Mouse (Mus musculus): ENCODE measurements at regions not wholly inside any gene's neighbourhood (a gene's known extent, or its start where the extent isn't known, plus 50 kb on each side); places are given as distances from the start of the nearest gene placed in this dataset.

- no peak overlapping the region for H3K9ac ChIP-seq (ENCODE audit: low read length)
- no peak for ATAC-seq (ENCODE audit: low read depth)
Measured at GRCm38 (mm10) chr9:72166084-72166483, 54.4 kb upstream of the Tcf12 start.

GRCm38 (mm10) chr9:72166611-72167010 lies 54.9 kb upstream of the Tcf12 start:
- Histone ChIP-seq H3K4me3 (ENCODE audit: low read length) (no peak overlapping the region), H3K9ac (ENCODE audit: low read length) (no peak overlapping the region), H3K36me3 (ENCODE audit: control insufficient read depth, insufficient read depth, low read length) (no peaks in the 10 kb centered on the region), H3K9me3 (ENCODE audit: control insufficient read depth, low read length) (no peaks in the 10 kb centered on the region), H3K27me3 (ENCODE audit: control insufficient read depth, insufficient read depth, low read depth, low read length) (no peaks in the 10 kb centered on the region), H3K4me2 (ENCODE audit: low read depth, low read length) (no peak overlapping the region), H3K27ac (ENCODE audit: low read length) (no peak overlapping the region), H3K4me1 (replicated peaks; ENCODE audit: control insufficient read depth, insufficient read depth, low read length) (peaks cover 13% of the 10 kb centered on the region)
- ATAC-seq (ENCODE audit: low read depth) = no peak
- 62% methylated on average over 5 of the region's 5 CpGs for WGBS

More at GRCm38 (mm10) chr9:72166084-72166483, 54.4 kb upstream of the Tcf12 start:
- H3K27ac ChIP-seq (ENCODE audit: low read length) = no peak overlapping the region
- H3K9me3 ChIP-seq (ENCODE audit: control insufficient read depth, low read length) = no peaks in the 10 kb centered on the region
- H3K27me3 ChIP-seq (ENCODE audit: control insufficient read depth, insufficient read depth, low read depth, low read length) = no peaks in the 10 kb centered on the region
- H3K4me3 ChIP-seq (ENCODE audit: low read length) = no peak overlapping the region
- H3K4me1 ChIP-seq (replicated peaks; ENCODE audit: control insufficient read depth, insufficient read depth, low read length) = peaks cover 13% of the 10 kb centered on the region
- 73% methylated on average over 5 of the region's 5 CpGs for WGBS
- H3K36me3 ChIP-seq (ENCODE audit: control insufficient read depth, insufficient read depth, low read length) = no peaks in the 10 kb centered on the region
- no peak overlapping the region for H3K4me2 ChIP-seq (ENCODE audit: low read depth, low read length)

GRCm38 (mm10) chr9:72169231-72169630 lies 57.6 kb upstream of the Tcf12 start:
- peaks cover 13% of the 10 kb centered on the region for H3K4me1 ChIP-seq (replicated peaks; ENCODE audit: control insufficient read depth, insufficient read depth, low read length)
- peak overlapping the region; percentile 47 for H3K4me3 ChIP-seq (ENCODE audit: low read length)
- no peaks in the 10 kb centered on the region for H3K27me3 ChIP-seq (ENCODE audit: control insufficient read depth, insufficient read depth, low read depth, low read length)
- H3K27ac ChIP-seq (ENCODE audit: low read length) = no peak overlapping the region
- no peaks in the 10 kb centered on the region for H3K36me3 ChIP-seq (ENCODE audit: control insufficient read depth, insufficient read depth, low read length)
- peak overlapping the region; percentile 62; the same call in 1 of the 2 replicates for H3K9ac ChIP-seq (ENCODE audit: low read length)
- no peaks in the 10 kb centered on the region for H3K9me3 ChIP-seq (ENCODE audit: control insufficient read depth, low read length)
- 51% methylated on average over 5 of the region's 5 CpGs for WGBS
- peak overlapping the region; percentile 69 for H3K4me2 ChIP-seq (ENCODE audit: low read depth, low read length)
- peak; percentile 20; the same call in 1 of the 2 replicates for ATAC-seq (ENCODE audit: low read depth)

- H3K4me3 ChIP-seq (ENCODE audit: low read length) = peak overlapping the region; percentile 47
- H3K9ac ChIP-seq (ENCODE audit: low read length) = peak overlapping the region; percentile 62
- peaks cover 13% of the 10 kb centered on the region for H3K4me1 ChIP-seq (replicated peaks; ENCODE audit: control insufficient read depth, insufficient read depth, low read length)
- WGBS = 3% methylated on average over 12 of the region's 12 CpGs
- H3K27me3 ChIP-seq (ENCODE audit: control insufficient read depth, insufficient read depth, low read depth, low read length) = no peaks in the 10 kb centered on the region
- H3K36me3 ChIP-seq (ENCODE audit: control insufficient read depth, insufficient read depth, low read length) = no peaks in the 10 kb centered on the region
- peak; percentile 67; the same call in 1 of the 2 replicates for ATAC-seq (ENCODE audit: low read depth)
- peak overlapping the region; percentile 69 for H3K4me2 ChIP-seq (ENCODE audit: low read depth, low read length)
- no peak overlapping the region for H3K27ac ChIP-seq (ENCODE audit: low read length)
- no peaks in the 10 kb centered on the region for H3K9me3 ChIP-seq (ENCODE audit: control insufficient read depth, low read length)
Measured at GRCm38 (mm10) chr9:72169728-72170188, 58.1 kb upstream of the Tcf12 start.

- H3K4me2 ChIP-seq (ENCODE audit: low read depth, low read length) = peak overlapping the region; percentile 69
- peaks cover 13% of the 10 kb centered on the region for H3K4me1 ChIP-seq (replicated peaks; ENCODE audit: control insufficient read depth, insufficient read depth, low read length)
- peak overlapping the region; percentile 47 for H3K4me3 ChIP-seq (ENCODE audit: low read length)
- 5% methylated on average over 9 of the region's 9 CpGs for WGBS
- H3K9ac ChIP-seq (ENCODE audit: low read length) = peak overlapping the region; percentile 62
- no peak overlapping the region for H3K27ac ChIP-seq (ENCODE audit: low read length)
- peaks cover 1% of the 10 kb centered on the region; the same call in 1 of the 2 replicates for H3K9me3 ChIP-seq (ENCODE audit: control insufficient read depth, low read length)
- no peaks in the 10 kb centered on the region for H3K27me3 ChIP-seq (ENCODE audit: control insufficient read depth, insufficient read depth, low read depth, low read length)
- no peaks in the 10 kb centered on the region for H3K36me3 ChIP-seq (ENCODE audit: control insufficient read depth, insufficient read depth, low read length)
- ATAC-seq (ENCODE audit: low read depth) = 0 out of 2 replicates have a peak, but pooled peaks have one; percentile 28
Measured at GRCm38 (mm10) chr9:72170235-72170634, 58.6 kb upstream of the Tcf12 start.

- no peak for ATAC-seq (ENCODE audit: low read depth)
- Histone ChIP-seq H3K9ac (ENCODE audit: low read length) (no peak overlapping the region), H3K27ac (ENCODE audit: low read length) (no peak overlapping the region), H3K4me3 (ENCODE audit: low read length) (no peak overlapping the region), H3K4me2 (ENCODE audit: low read depth, low read length) (no peak overlapping the region), H3K36me3 (ENCODE audit: control insufficient read depth, insufficient read depth, low read length) (no peaks in the 10 kb centered on the region), H3K27me3 (ENCODE audit: control insufficient read depth, insufficient read depth, low read depth, low read length) (no peaks in the 10 kb centered on the region), H3K4me1 (replicated peaks; ENCODE audit: control insufficient read depth, insufficient read depth, low read length) (peaks cover 13% of the 10 kb centered on the region), H3K9me3 (ENCODE audit: control insufficient read depth, low read length) (peaks cover 3% of the 10 kb centered on the region)
- WGBS = 100% methylated on average over 1 of the region's 1 CpGs
Measured at GRCm38 (mm10) chr9:72172331-72172730, 60.7 kb upstream of the Tcf12 start.

GRCm38 (mm10) chr9:72180972-72181371 lies 69.3 kb upstream of the Tcf12 start:
- Histone ChIP-seq H3K27ac (ENCODE audit: low read length) (no peak overlapping the region), H3K36me3 (ENCODE audit: control insufficient read depth, insufficient read depth, low read length) (no peaks in the 10 kb centered on the region), H3K9me3 (ENCODE audit: control insufficient read depth, low read length) (no peaks in the 10 kb centered on the region), H3K4me1 (replicated peaks; ENCODE audit: control insufficient read depth, insufficient read depth, low read length) (peaks cover 3% of the 10 kb centered on the region; the same call in 1 of the 2 replicates), H3K9ac (ENCODE audit: low read length) (no peak overlapping the region), H3K4me2 (ENCODE audit: low read depth, low read length) (no peak overlapping the region), H3K4me3 (ENCODE audit: low read length) (no peak overlapping the region), H3K27me3 (ENCODE audit: control insufficient read depth, insufficient read depth, low read depth, low read length) (no peaks in the 10 kb centered on the region)
- 40% methylated on average over 6 of the region's 6 CpGs for WGBS
- ATAC-seq (ENCODE audit: low read depth) = peak; percentile 64

DNA sequence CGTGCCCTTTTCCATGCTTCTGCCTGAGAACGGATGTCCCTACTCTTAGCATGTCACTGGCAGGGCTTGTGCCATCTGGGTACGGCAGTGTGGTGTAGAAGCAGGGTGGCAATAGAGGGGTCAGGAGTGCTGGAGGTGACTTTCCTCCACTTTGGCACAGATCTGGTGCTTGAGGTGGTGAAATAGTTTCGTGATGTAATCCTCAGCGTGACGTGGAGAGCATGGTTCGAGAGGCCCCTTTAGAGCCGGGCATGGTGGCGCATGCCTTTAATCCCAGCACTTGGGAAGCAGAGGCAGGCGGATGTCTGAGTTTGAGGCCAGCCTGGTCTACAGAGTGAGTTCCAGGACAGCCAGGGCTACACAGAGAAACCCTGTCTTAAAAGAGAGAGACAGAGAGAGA lies 71.7 kb upstream of the Tcf12 start:
- no peak overlapping the region for H3K4me3 ChIP-seq (ENCODE audit: low read length)
- peaks cover 3% of the 10 kb centered on the region; the same call in 1 of the 2 replicates for H3K4me1 ChIP-seq (replicated peaks; ENCODE audit: control insufficient read depth, insufficient read depth, low read length)
- no peak overlapping the region for H3K4me2 ChIP-seq (ENCODE audit: low read depth, low read length)
- no peaks in the 10 kb centered on the region for H3K36me3 ChIP-seq (ENCODE audit: control insufficient read depth, insufficient read depth, low read length)
- H3K9me3 ChIP-seq (ENCODE audit: control insufficient read depth, low read length) = no peaks in the 10 kb centered on the region
- no peaks in the 10 kb centered on the region for H3K27me3 ChIP-seq (ENCODE audit: control insufficient read depth, insufficient read depth, low read depth, low read length)
- H3K9ac ChIP-seq (ENCODE audit: low read length) = no peak overlapping the region
- H3K27ac ChIP-seq (ENCODE audit: low read length) = no peak overlapping the region
- ATAC-seq (ENCODE audit: low read depth) = no peak
- WGBS = 87% methylated on average over 10 of the region's 10 CpGs

DNA sequence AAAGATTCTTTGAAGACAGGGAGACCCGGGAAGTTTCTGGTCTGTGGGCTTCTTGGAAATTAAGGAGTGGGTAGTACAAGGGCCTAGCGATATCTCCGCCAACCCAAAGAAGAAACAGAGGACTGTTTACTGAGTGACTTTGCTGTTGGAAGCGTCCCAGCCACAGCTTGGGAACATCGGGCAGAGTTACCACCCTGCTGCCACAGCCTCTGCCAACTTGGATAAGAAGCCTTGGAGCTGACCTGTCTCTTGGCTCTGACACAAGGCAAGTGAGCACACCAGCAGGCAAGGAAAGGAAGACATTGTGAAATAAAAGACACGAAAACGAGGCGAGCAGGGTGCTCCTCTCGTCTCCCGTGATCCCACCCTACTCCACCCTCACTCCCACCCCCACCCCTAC lies 72.3 kb upstream of the Tcf12 start:
- H3K9me3 ChIP-seq (ENCODE audit: control insufficient read depth, low read length) = no peaks in the 10 kb centered on the region
- no peak overlapping the region for H3K27ac ChIP-seq (ENCODE audit: low read length)
- WGBS = 63% methylated on average over 10 of the region's 10 CpGs
- H3K36me3 ChIP-seq (ENCODE audit: control insufficient read depth, insufficient read depth, low read length) = no peaks in the 10 kb centered on the region
- no peak overlapping the region for H3K9ac ChIP-seq (ENCODE audit: low read length)
- no peak for ATAC-seq (ENCODE audit: low read depth)
- H3K4me1 ChIP-seq (replicated peaks; ENCODE audit: control insufficient read depth, insufficient read depth, low read length) = peaks cover 3% of the 10 kb centered on the region; the same call in 1 of the 2 replicates
- H3K4me3 ChIP-seq (ENCODE audit: low read length) = no peak overlapping the region
- no peaks in the 10 kb centered on the region for H3K27me3 ChIP-seq (ENCODE audit: control insufficient read depth, insufficient read depth, low read depth, low read length)
- H3K4me2 ChIP-seq (ENCODE audit: low read depth, low read length) = no peak overlapping the region

- H3K27me3 ChIP-seq (ENCODE audit: control insufficient read depth, insufficient read depth, low read depth, low read length) = no peaks in the 10 kb centered on the region
- ATAC-seq (ENCODE audit: low read depth) = no peak
- no peaks in the 10 kb centered on the region for H3K4me1 ChIP-seq (replicated peaks; ENCODE audit: control insufficient read depth, insufficient read depth, low read length)
- 78% methylated on average over 7 of the region's 7 CpGs for WGBS
- no peak overlapping the region for H3K4me3 ChIP-seq (ENCODE audit: low read length)
- no peak overlapping the region for H3K27ac ChIP-seq (ENCODE audit: low read length)
- H3K4me2 ChIP-seq (ENCODE audit: low read depth, low read length) = no peak overlapping the region
- H3K9me3 ChIP-seq (ENCODE audit: control insufficient read depth, low read length) = no peaks in the 10 kb centered on the region
- H3K36me3 ChIP-seq (ENCODE audit: control insufficient read depth, insufficient read depth, low read length) = no peaks in the 10 kb centered on the region
- no peak overlapping the region for H3K9ac ChIP-seq (ENCODE audit: low read length)
Measured at GRCm38 (mm10) chr9:72189867-72190266, 78.2 kb upstream of the Tcf12 start.
